Mouse (Mus musculus): ENCODE data around the gene Mb21d2. TPM values are rescaled to one million over a fixed set of nuclear protein-coding genes. Genes with fewer than 3 reads are reported as not detected.

Mb21d2 gene
- polyA plus RNA-seq, 1 experiment = 7.6 TPM

DNA sequence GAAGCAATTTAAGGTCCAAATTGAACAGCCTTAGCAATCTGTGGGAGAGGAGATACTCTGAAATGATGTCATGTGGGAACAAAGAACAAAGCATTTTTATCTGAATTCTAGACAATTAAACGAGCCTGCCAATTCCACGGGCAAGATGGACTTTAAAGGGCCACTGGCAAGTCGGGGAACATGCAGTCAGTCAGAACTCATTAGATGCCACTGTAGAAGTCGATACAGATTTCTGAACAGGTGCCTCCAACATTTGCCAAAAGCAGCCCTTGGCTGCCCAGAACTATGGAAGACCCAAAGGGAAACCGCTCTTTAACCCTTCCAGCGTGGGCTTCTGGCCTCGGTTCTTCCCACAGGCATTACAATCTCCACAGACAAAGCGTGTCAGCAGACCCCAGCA lies 45.8 kb downstream of the Mb21d2 start:
- Histone ChIP-seq H3K27ac (ENCODE audit: insufficient read depth, low read length) (no peak overlapping the region), H3K4me1 (ENCODE audit: control insufficient read depth, insufficient read depth, low read length) (peaks cover 18% of the 10 kb centered on the region)
- TF ChIP-seq CTCF (IDR thresholded peaks at IDR 0.05; ENCODE audit: borderline replicate concordance, insufficient read depth, low read length) = no peak
- TF ChIP-seq POLR2A (IDR thresholded peaks at IDR 0.05; ENCODE audit: low read depth, low read length) = no peak

GRCm38 (mm10) chr16:28882687-28883428 lies 46.6 kb downstream of the Mb21d2 start:
- Histone ChIP-seq H3K4me3 (ENCODE audit: insufficient read depth, low read length) (no peak overlapping the region), H3K4me1 (ENCODE audit: control insufficient read depth, insufficient read depth, low read length) (peaks cover 18% of the 10 kb centered on the region), H3K27ac (ENCODE audit: insufficient read depth, low read length) (peak overlapping the region; percentile 25; the same call in 1 of the 2 replicates)
- no peak for TF ChIP-seq CTCF (IDR thresholded peaks at IDR 0.05; ENCODE audit: borderline replicate concordance, insufficient read depth, low read length)
- no peak for TF ChIP-seq POLR2A (IDR thresholded peaks at IDR 0.05; ENCODE audit: low read depth, low read length)

More for the DNA sequence above, 45.8 kb downstream of the Mb21d2 start:
- no peak overlapping the region for H3K4me3 ChIP-seq (ENCODE audit: insufficient read depth, low read length)

DNA sequence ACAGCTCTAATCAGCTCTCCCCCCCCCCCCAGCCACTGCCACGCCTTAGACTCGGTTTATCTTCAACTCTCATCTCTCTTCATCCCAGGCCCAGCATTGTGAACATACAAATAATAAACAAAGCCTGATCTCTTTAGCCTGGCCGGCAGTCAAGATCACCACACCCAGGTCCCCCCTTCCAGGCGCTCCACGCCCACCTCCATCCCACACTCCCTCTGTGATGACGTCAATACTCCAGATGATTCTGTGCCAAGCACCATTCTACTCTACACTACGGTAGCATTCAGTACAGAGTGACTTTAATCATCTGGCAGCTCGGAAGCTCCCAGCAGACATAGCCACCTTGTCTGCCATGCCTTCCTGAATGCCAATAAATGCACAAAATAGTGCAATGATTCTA lies 47.7 kb downstream of the Mb21d2 start:
- no peak overlapping the region for H3K4me3 ChIP-seq (ENCODE audit: insufficient read depth, low read length)
- H3K4me1 ChIP-seq (ENCODE audit: control insufficient read depth, insufficient read depth, low read length) = peaks cover 16% of the 10 kb centered on the region
- H3K27ac ChIP-seq (ENCODE audit: insufficient read depth, low read length) = no peak overlapping the region
- TF ChIP-seq POLR2A (IDR thresholded peaks at IDR 0.05; ENCODE audit: low read depth, low read length) (no peak), CTCF (IDR thresholded peaks at IDR 0.05; ENCODE audit: borderline replicate concordance, insufficient read depth, low read length) (no peak)

GRCm38 (mm10) chr16:28880756-28881155 lies 48.7 kb downstream of the Mb21d2 start:
- H3K27ac ChIP-seq (ENCODE audit: insufficient read depth, low read length) = peak overlapping the region; percentile 6

DNA sequence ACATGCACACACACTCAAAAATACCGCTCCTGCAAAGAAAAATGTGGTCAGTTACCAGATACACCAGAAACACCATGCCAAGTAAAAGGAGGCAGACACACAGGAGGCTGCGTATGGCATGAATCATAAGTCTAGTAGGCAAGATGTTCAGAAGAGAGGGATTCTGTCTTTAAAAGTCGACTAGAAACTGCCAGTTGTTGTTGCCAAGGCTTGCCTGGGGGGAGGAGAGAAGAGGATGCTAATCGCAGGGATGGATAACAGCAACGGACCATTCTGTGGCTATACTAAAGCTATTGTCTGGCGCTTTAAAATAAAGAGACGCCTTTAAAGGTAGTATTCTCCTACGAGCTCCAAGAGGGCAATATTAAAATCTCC lies 49.2 kb downstream of the Mb21d2 start:
- TF ChIP-seq POLR2A (IDR thresholded peaks at IDR 0.05; ENCODE audit: low read depth, low read length) (no peak), CTCF (IDR thresholded peaks at IDR 0.05; ENCODE audit: borderline replicate concordance, insufficient read depth, low read length) (no peak)
- H3K4me3 ChIP-seq (ENCODE audit: insufficient read depth, low read length) = no peak overlapping the region
- H3K27ac ChIP-seq (ENCODE audit: insufficient read depth, low read length) = peak overlapping the region; percentile 6; the same call in 1 of the 2 replicates
- peaks cover 11% of the 10 kb centered on the region for H3K4me1 ChIP-seq (ENCODE audit: control insufficient read depth, insufficient read depth, low read length)

More at GRCm38 (mm10) chr16:28880756-28881155, 48.7 kb downstream of the Mb21d2 start:
- no peak overlapping the region for H3K4me3 ChIP-seq (ENCODE audit: insufficient read depth, low read length)
- TF ChIP-seq CTCF (IDR thresholded peaks at IDR 0.05; ENCODE audit: borderline replicate concordance, insufficient read depth, low read length) = no peak
- TF ChIP-seq POLR2A (IDR thresholded peaks at IDR 0.05; ENCODE audit: low read depth, low read length) = no peak
- peaks cover 11% of the 10 kb centered on the region for H3K4me1 ChIP-seq (ENCODE audit: control insufficient read depth, insufficient read depth, low read length)

GRCm38 (mm10) chr16:28879636-28880306 lies 49.7 kb downstream of the Mb21d2 start:
- Histone ChIP-seq H3K4me1 (ENCODE audit: control insufficient read depth, insufficient read depth, low read length) (peaks cover 11% of the 10 kb centered on the region), H3K27ac (ENCODE audit: insufficient read depth, low read length) (no peak overlapping the region; the same call in 1 of the 2 replicates), H3K4me3 (ENCODE audit: insufficient read depth, low read length) (no peak overlapping the region)
- TF ChIP-seq POLR2A (IDR thresholded peaks at IDR 0.05; ENCODE audit: low read depth, low read length) = no peak
- TF ChIP-seq CTCF (IDR thresholded peaks at IDR 0.05; ENCODE audit: borderline replicate concordance, insufficient read depth, low read length) = no peak

- TF ChIP-seq CTCF (IDR thresholded peaks at IDR 0.05; ENCODE audit: borderline replicate concordance, insufficient read depth, low read length) = no peak
- no peak for TF ChIP-seq POLR2A (IDR thresholded peaks at IDR 0.05; ENCODE audit: low read depth, low read length)
- H3K4me1 ChIP-seq (ENCODE audit: control insufficient read depth, insufficient read depth, low read length) = peaks cover 5% of the 10 kb centered on the region; the same call in 1 of the 2 replicates
- no peak overlapping the region for H3K27ac ChIP-seq (ENCODE audit: insufficient read depth, low read length)
- H3K4me3 ChIP-seq (ENCODE audit: insufficient read depth, low read length) = no peak overlapping the region
Observed at GRCm38 (mm10) chr16:28877162-28877662, 52.3 kb downstream of the Mb21d2 start.

- no peak overlapping the region for H3K4me3 ChIP-seq (ENCODE audit: insufficient read depth, low read length)
- H3K4me1 ChIP-seq (ENCODE audit: control insufficient read depth, insufficient read depth, low read length) = peaks cover 9% of the 10 kb centered on the region; the same call in 1 of the 2 replicates
- no peak overlapping the region for H3K27ac ChIP-seq (ENCODE audit: insufficient read depth, low read length)
- TF ChIP-seq CTCF (IDR thresholded peaks at IDR 0.05; ENCODE audit: borderline replicate concordance, insufficient read depth, low read length) (no peak), POLR2A (IDR thresholded peaks at IDR 0.05; ENCODE audit: low read depth, low read length) (no peak)
Observed at GRCm38 (mm10) chr16:28873404-28873895, 56.0 kb downstream of the Mb21d2 start.

DNA sequence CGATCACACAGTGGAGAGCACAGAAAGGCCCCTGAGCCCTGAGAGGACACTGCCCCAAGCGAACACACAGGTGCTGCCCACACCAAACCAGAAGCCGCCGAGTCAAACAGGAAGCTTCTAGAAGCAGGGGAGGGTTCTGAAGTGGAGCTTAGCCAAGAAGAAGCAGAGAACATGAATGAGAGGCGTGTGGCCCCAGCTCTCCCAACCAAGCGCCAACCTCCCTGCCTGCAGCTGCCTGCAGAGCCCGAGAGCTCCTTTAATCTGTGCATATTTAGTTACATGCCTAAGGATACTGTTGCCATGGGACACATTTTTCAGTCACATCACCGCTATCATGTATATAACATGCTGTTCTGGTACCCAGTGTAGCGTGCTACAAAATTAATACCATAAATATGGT lies 58.6 kb downstream of the Mb21d2 start:
- Histone ChIP-seq H3K4me1 (ENCODE audit: control insufficient read depth, insufficient read depth, low read length) (peaks cover 9% of the 10 kb centered on the region; the same call in 1 of the 2 replicates), H3K4me3 (ENCODE audit: insufficient read depth, low read length) (no peak overlapping the region), H3K27ac (ENCODE audit: insufficient read depth, low read length) (peak overlapping the region; percentile 67; the same call in 1 of the 2 replicates)
- TF ChIP-seq CTCF (IDR thresholded peaks at IDR 0.05; ENCODE audit: borderline replicate concordance, insufficient read depth, low read length) (no peak), POLR2A (IDR thresholded peaks at IDR 0.05; ENCODE audit: low read depth, low read length) (no peak)
